Mouse (Mus musculus) embryonic stem cell, embryonic (primary cell): ENCODE data around the gene Acap2.

Experiments used
- CTCF ChIA-PET, 4 experiments: fragments of 300-600 bp in 2 of 4; fragments of 350-600 bp in 2 of 4; sonication (Branson Sonifier 250); formaldehyde crosslinking; loops; one replicate each; lab custom pipeline; 2022; ENCODE audit warnings: inconsistent platforms in 2 of 4; lab: Charles Lee
- POLR2A ChIA-PET, 4 experiments: fragments of 300-600 bp in 2 of 4; fragments of 350-600 bp in 2 of 4; sonication (Branson Sonifier 250); formaldehyde crosslinking; loops; one replicate each; lab custom pipeline; 2022; ENCODE audit warnings: antibody characterized with exemption in 4 of 4, inconsistent platforms in 1 of 4; lab: Charles Lee

Gene Acap2

GRCm38 (mm10) chr16:31077396-31077795 is 123.6 kb downstream of the Acap2 start:
- CTCF ChIA-PET: no interaction called here
- POLR2A ChIA-PET: interaction anchor here in 1 of 4 experiments (0.8 kb wide), 1 partner anchor 476 kb away, joined by 3 read pairs; no protein-coding TSS in a partner anchor

GRCm38 (mm10) chr16:31076436-31076835 is 124.6 kb downstream of the Acap2 start:
- ChIA-PET CTCF (no interaction called here), POLR2A (interaction anchor here in 1 of 4 experiments (0.5 kb wide), 1 partner anchor 565 kb away, joined by 4 read pairs; no protein-coding TSS in a partner anchor)

- CTCF ChIA-PET: interaction anchor here in 1 of 4 experiments (0.7 kb wide), 1 partner anchor 201 kb away, joined by 3 read pairs; no protein-coding TSS in a partner anchor
- POLR2A ChIA-PET: no interaction called here
Measured at GRCm38 (mm10) chr16:31074324-31074908, 126.6 kb downstream of the Acap2 start.

- POLR2A ChIA-PET: interaction anchor here in 2 of 4 experiments (1.2 to 2.7 kb wide), 7 partner anchors 9 to 500 kb away, joined by 3 to 20 read pairs (median 7); partner anchors contain the start of genes Xxylt1 (in 2 of the 2) and Fam43a (in 1 of the 2)
- CTCF ChIA-PET: interaction anchor here in 3 of 4 experiments (0.5 to 2.6 kb wide), 13 partner anchors 8 to 690 kb away, joined by 3 to 26 read pairs (median 4); partner anchors contain the start of genes Fam43a (in 1 of the 3) and Xxylt1 (in 1 of the 3)
Measured at GRCm38 (mm10) chr16:31071731-31072130, 129.3 kb downstream of the Acap2 start.

- POLR2A ChIA-PET: interaction anchor here in 3 of 4 experiments (0.6 to 2.7 kb wide), 44 partner anchors 10 to 518 kb away, joined by 3 to 22 read pairs (median 5); partner anchors contain the start of genes Fam43a (in 3 of the 3) and Xxylt1 (in 3 of the 3)
- CTCF ChIA-PET: interaction anchor here (0.5 to 2.6 kb wide), 126 partner anchors 8 to 808 kb away, joined by 3 to 41 read pairs (median 4); partner anchors contain the start of genes Xxylt1 (in 3 of the 4) and Fam43a (in 1 of the 4)
Measured at GRCm38 (mm10) chr16:31070358-31071133, 130.5 kb downstream of the Acap2 start.

GRCm38 (mm10) chr16:31069211-31070166 is 131.6 kb downstream of the Acap2 start:
- CTCF ChIA-PET: interaction anchor here in 3 of 4 experiments (0.6 to 1.6 kb wide), 9 partner anchors 64 to 557 kb away, joined by 3 to 14 read pairs (median 7); no protein-coding TSS in a partner anchor
- POLR2A ChIA-PET: interaction anchor here in 3 of 4 experiments (0.8 to 2.7 kb wide), 19 partner anchors 9 to 558 kb away, joined by 3 to 22 read pairs (median 6); partner anchors contain the start of genes Xxylt1 (in 3 of the 3) and Fam43a (in 2 of the 3)

GRCm38 (mm10) chr16:31068280-31068679 is 132.8 kb downstream of the Acap2 start:
- ChIA-PET CTCF (interaction anchor here in 1 of 4 experiments (0.5 kb wide), 1 partner anchor 81 kb away, joined by 3 read pairs; no protein-coding TSS in a partner anchor), POLR2A (interaction anchor here in 3 of 4 experiments (0.6 to 1.5 kb wide), 6 partner anchors 34 to 489 kb away, joined by 3 to 4 read pairs (median 4); no protein-coding TSS in a partner anchor)

- ChIA-PET CTCF (interaction anchor here in 1 of 4 experiments (0.6 kb wide), 1 partner anchor 289 kb away, joined by 3 read pairs; no protein-coding TSS in a partner anchor), POLR2A (interaction anchor here in 2 of 4 experiments (0.5 to 1.3 kb wide), 5 partner anchors 29 to 673 kb away, joined by 3 to 4 read pairs (median 3); partner anchors contain the start of gene Fam43a (in 1 of the 2))
Measured at GRCm38 (mm10) chr16:31066344-31067098, 134.5 kb downstream of the Acap2 start.

- CTCF ChIA-PET: interaction anchor here in 1 of 4 experiments (0.5 to 0.6 kb wide), 2 partner anchors 190 to 565 kb away, joined by 4 to 7 read pairs; no protein-coding TSS in a partner anchor
- POLR2A ChIA-PET: interaction anchor here in 2 of 4 experiments (0.7 to 1.0 kb wide), 3 partner anchors 23 to 169 kb away, joined by 3 read pairs; no protein-coding TSS in a partner anchor
Measured at GRCm38 (mm10) chr16:31064782-31065181, 136.3 kb downstream of the Acap2 start.

GRCm38 (mm10) chr16:31062918-31063317 is 138.1 kb downstream of the Acap2 start:
- ChIA-PET POLR2A (interaction anchor here in 2 of 4 experiments (0.6 to 1.4 kb wide), 3 partner anchors 27 to 460 kb away, joined by 3 to 4 read pairs (median 3); no protein-coding TSS in a partner anchor), CTCF (interaction anchor here in 1 of 4 experiments (0.6 kb wide), 1 partner anchor 689 kb away, joined by 3 read pairs; no protein-coding TSS in a partner anchor)

- ChIA-PET CTCF (interaction anchor here in 2 of 4 experiments (1.2 kb wide), 2 partner anchors 9 kb away, joined by 3 to 5 read pairs; no protein-coding TSS in a partner anchor), POLR2A (interaction anchor here in 2 of 4 experiments (0.8 to 1.8 kb wide), 7 partner anchors 9 to 49 kb away, joined by 3 to 7 read pairs (median 3); no protein-coding TSS in a partner anchor)
Measured at GRCm38 (mm10) chr16:31061246-31061880, 139.7 kb downstream of the Acap2 start.

- POLR2A ChIA-PET: interaction anchor here (0.6 to 1.8 kb wide), 12 partner anchors 8 to 141 kb away, joined by 3 to 7 read pairs (median 3); partner anchors contain the start of gene Acap2 (in 1 of the 4)
Measured at GRCm38 (mm10) chr16:31060714-31061113, 140.3 kb downstream of the Acap2 start.

GRCm38 (mm10) chr16:31060226-31060625 is 140.8 kb downstream of the Acap2 start:
- ChIA-PET POLR2A (interaction anchor here (0.6 to 1.7 kb wide), 10 partner anchors 10 to 141 kb away, joined by 3 to 5 read pairs (median 3); partner anchors contain the start of gene Acap2 (in 1 of the 4)), CTCF (interaction anchor here in 2 of 4 experiments (1.2 kb wide), 2 partner anchors 11 kb away, joined by 5 to 7 read pairs; no protein-coding TSS in a partner anchor)

More at GRCm38 (mm10) chr16:31060714-31061113, 140.3 kb downstream of the Acap2 start:
- CTCF ChIA-PET: interaction anchor here in 2 of 4 experiments (1.2 kb wide), 2 partner anchors 10 kb away, joined by 5 to 7 read pairs; no protein-coding TSS in a partner anchor

GRCm38 (mm10) chr16:31059730-31060129 is 141.3 kb downstream of the Acap2 start:
- CTCF ChIA-PET: interaction anchor here in 2 of 4 experiments (0.6 to 1.2 kb wide), 2 partner anchors 8 to 11 kb away, joined by 3 to 7 read pairs; no protein-coding TSS in a partner anchor
- POLR2A ChIA-PET: interaction anchor here in 3 of 4 experiments (0.6 to 2.2 kb wide), 11 partner anchors 9 to 248 kb away, joined by 3 to 5 read pairs (median 3); no protein-coding TSS in a partner anchor

GRCm38 (mm10) chr16:31052812-31053211 is 148.2 kb downstream of the Acap2 start:
- ChIA-PET CTCF (interaction anchor here in 1 of 4 experiments (1.4 kb wide), 1 partner anchor 18 kb away, joined by 4 read pairs; no protein-coding TSS in a partner anchor), POLR2A (interaction anchor here in 2 of 4 experiments (0.9 to 2.0 kb wide), 5 partner anchors 9 to 950 kb away, joined by 3 to 7 read pairs (median 3); no protein-coding TSS in a partner anchor)
